Mouse (Mus musculus) cerebellum, adult 18-20 months (tissue): ENCODE measurements around the gene Gm9945.
A peak's percentile ranks its signal among the peaks of the same experiment; 100 is the strongest.

Experiments used
- DNase-seq, 2 experiments: peaks; one replicate each; pipeline ENCODE4 v3.0.0; 2021

Gm9945 gene

GRCm38 (mm10) chr11:53523545-53524405 lies 43.8 kb downstream of the Gm9945 start:
- peak in 1 of 2 experiments; percentile 46 for DNase-seq

GRCm38 (mm10) chr11:53524905-53525304 lies 44.9 kb downstream of the Gm9945 start:
- DNase-seq, result no peak

GRCm38 (mm10) chr11:53525461-53525860 lies 45.5 kb downstream of the Gm9945 start:
- no peak for DNase-seq

- peak in 1 of 2 experiments; percentile 48 for DNase-seq
These were observed 48.7 kb downstream of the Gm9945 start for GRCm38 (mm10) chr11:53528397-53529252.

GRCm38 (mm10) chr11:53529253-53529557 lies 49.2 kb downstream of the Gm9945 start:
- peak; percentile 83 to 88 for DNase-seq

- peak in 1 of 2 experiments; percentile 48 for DNase-seq
These were observed 50.0 kb downstream of the Gm9945 start for GRCm38 (mm10) chr11:53530001-53530400.
